Mouse (Mus musculus): ENCODE results near the gene Gm20521. TPM values are rescaled to one million over a fixed set of nuclear protein-coding genes. Genes with fewer than 3 reads are reported as not detected.
"Not testable (repeated sequence)": the region's sequence is repeated elsewhere in the genome, so short reads cannot be mapped to it uniquely, and the experiment has no call there.

Gm20521 gene
- total RNA-seq, 1 experiment from 2014 or later = 10.0 TPM

- DNase-seq = no peak
Measured at GRCm38 (mm10) chr14:54936831-54937160, 53.6 kb downstream of the Gm20521 start.

- DNase-seq = no peak
Measured at GRCm38 (mm10) chr14:54937361-54938182, 54.3 kb downstream of the Gm20521 start.

DNA sequence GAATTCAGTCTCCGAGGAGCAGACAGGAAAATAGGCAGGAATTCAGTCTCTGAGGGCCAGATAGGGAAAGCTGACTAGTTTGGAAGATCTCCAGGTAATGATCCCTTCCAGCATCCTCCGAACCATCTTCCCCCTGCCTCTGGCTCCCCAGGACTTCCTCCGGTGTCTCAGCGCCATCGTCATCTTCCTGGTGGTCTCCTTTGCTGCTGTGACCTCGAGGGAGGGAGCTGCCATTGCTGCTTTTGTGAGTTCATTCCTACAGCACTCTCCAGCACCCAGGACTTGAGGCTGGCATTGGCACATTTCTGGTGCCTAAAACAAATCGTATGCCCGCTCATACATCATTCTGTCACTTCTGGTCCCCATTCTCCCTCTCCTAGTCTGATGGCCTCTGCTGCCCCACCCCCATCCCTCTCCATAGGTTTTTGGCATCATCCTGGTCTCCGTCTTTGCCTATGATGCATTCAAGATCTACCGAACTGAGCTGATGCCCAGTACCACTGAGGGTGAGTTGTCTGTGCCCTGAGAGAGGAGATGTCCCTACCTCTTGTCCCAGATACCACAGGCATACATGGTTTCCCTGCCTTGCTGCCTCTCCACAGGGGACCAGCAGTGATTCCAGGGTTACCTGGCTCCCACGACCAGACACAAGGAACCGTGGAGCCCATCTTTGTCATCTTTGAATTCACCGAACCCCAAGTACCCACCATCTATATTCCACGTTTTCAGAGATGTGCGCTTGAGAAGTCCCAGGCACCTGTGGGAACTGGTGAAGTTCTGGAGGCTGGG lies 55.4 kb downstream of the Gm20521 start:
- no peak for DNase-seq

DNA sequence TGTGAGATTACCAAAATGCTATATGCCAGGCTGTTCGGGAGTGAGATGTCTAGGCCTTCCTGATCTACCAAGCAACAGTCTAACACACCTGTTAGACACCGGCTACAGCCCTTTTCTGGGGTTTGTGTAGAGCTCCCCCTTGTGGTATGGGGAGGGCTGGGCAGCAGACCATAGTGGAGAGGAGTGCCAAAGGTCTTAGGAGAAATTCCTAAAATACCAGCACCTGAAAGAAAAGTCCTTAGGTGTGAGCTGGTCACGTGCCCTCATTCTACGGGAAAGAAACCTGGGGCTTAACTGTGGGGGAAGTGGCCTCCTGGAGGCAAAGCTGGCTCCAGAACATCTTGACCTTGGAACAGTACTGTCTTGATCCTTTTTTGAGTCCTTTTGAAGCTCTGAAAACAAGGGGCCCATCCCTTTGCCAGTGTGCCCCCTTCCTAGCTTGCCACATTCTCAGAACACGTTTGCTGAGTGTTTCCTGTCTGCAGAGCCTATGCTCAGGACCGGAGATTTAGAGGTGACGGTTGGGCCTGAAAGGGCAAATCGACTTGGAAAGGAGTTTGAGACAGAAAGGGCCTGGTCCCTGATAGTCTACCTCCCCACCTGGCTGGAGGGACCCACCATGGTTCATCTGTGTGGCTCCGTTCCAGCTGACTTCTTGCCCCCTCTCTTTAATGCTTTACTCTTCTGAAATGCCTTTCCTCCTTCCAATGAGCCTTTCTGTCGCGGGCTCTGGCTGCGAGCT lies 56.4 kb downstream of the Gm20521 start:
- peak; percentile 57 for DNase-seq

GRCm38 (mm10) chr14:54940176-54940530 lies 56.9 kb downstream of the Gm20521 start:
- no peak for DNase-seq

DNA sequence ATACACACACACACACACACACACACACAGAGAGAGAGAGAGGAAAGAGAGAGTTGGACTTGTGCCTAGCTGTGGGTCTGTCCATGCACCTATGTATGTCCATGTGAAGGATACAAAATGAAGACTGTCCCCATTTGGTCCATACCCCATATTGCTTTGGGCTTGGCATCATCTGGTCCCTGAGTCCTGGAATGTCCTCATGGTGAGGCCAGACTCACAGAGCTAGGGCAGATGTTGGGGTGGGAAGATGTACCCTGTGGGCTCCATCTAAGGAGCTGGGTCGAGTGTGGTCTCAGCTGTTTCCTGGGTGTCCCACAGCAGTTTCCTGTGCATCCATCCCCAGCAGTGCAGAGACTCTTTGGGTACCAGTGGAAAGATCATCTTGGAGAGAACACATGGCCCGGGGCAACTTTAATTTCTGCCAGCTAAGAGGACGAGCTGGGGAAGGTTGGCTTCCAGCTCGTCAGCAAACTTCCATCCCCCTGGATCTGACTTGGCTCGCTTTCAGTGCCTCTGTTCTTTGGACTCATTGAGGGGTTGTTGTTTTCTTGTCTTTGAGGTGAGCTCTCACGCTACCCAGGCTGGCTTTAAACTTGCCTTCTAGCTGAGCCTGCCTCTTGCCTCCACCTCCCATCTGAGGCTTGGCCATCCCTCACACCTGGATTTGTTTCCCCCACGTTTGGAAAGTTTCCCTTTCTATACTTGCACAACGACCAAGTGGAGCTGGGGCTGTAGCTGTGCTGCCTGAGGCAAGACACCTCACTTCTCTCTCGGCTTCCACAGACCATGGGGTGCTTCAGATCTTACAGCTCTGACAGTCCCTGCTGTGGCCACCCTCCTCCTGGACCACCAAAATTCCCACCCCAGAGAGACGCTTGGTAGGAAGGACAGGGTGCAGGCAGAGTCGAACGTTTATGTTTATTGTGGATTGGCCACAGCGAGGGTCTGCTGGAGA lies 58.1 kb downstream of the Gm20521 start:
- DNase-seq = no peak

DNA sequence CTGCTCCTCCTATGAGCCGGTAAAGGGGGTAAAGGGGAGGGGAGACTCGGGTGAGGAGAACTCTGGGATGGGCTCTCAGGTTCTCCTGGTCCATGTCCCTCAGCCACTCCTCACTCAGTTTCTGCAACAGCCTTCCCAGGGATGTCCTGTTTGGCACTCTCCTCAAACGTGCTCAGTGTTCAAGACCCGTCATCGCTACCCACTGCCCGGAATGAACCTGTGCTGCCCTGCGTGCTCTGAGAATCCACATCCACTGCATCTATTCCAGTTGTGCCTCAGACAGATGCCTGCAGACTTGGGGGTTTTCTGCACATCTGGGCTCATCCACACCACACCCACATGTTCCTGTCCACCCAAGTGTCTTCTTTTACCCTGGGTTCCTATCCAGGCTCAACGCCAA lies 59.2 kb downstream of the Gm20521 start:
- no peak for DNase-seq

- no peak for DNase-seq
Measured at GRCm38 (mm10) chr14:54943971-54944370, 60.7 kb downstream of the Gm20521 start.

DNA sequence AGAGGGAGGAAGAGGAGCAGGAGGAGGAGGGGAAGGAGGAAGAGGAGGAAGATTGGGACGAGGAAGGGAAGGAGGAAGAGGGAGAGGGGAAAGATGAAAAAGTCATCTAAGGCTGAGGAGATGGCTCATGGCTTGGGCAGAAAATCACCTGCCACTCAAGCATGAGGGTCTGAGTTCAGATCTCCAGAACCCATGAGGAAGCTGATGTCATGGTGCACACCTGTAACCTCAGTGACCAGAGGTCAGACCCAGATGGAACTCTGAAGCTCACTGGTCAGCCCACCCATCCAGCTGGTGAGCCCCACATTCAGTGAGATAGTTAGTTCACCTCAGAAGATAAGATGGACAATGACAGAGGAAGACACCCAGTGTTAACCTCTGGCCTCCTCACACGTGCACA lies 61.7 kb downstream of the Gm20521 start:
- no peak for DNase-seq

DNA sequence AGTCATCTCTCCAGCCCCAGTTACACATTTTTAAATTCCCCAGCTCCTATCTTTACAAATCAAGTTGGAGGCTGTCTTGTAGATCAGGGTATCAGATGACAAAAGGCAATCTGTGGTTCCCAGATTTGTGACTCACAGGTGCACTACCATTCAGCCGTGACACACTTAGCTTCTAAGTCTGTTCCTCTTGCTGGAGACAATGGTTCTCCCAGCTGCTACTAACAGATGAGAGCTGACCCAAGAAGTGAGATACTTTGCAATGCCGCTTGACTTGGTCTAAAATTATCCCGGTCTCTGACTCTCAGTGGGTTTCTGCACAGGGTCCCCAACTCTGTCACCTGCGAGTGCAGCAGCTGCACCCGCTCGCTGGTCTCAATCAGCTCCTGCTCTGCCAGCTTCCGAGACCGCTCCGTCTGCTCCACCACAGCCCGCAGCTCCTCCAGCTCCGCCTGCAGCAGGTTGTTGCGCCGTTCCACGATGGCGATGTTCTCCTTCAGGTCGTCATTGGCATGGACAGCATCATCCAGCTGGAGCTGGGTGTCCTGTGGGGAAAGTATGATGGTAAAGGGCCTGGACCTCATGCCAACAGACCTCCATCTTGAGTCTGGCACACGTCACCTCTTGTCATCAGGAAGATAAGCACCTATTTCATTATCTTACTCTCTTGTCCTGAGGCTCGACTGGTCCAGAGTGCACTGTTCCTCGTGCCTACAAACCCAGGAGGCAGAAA lies 62.9 kb downstream of the Gm20521 start:
- DNase-seq = no peak

GRCm38 (mm10) chr14:54947008-54947407 lies 63.8 kb downstream of the Gm20521 start:
- not testable (repeated sequence) for DNase-seq

Other genes starting within 250 kb of the Gm20521 start
- gene Gm17606, start 242.5 kb upstream of the Gm20521 start, total RNA-seq (2021) = not detected in 2 replicates
- 1.4 and 1.6 TPM in 2 replicates for gene Cdh24, start 242.1 kb upstream of the Gm20521 start, total RNA-seq (2021)
- gene 1700123O20Rik, start 197.2 kb upstream of the Gm20521 start, total RNA-seq (2021) = 39.3 and 39.9 TPM in 2 replicates
- gene Acin1, start 196.5 kb upstream of the Gm20521 start, total RNA-seq (2021) = 233 and 235 TPM in 2 replicates
- gene Gm29776, start 184.6 kb upstream of the Gm20521 start, total RNA-seq (2021) = not detected in 2 replicates
- gene Cebpe, start 171.3 kb upstream of the Gm20521 start, total RNA-seq (2021) = not detected in 2 replicates
- 58.4 and 64.6 TPM in 2 replicates for gene Slc7a8, start 101.5 kb upstream of the Gm20521 start, total RNA-seq (2021)
- gene Rnf212b, start 69.3 kb upstream of the Gm20521 start, total RNA-seq (2021) = 1.2 TPM in 1 of 2 replicates, not detected in the other
- 14.8 and 19.0 TPM in 2 replicates for gene Homez, start 12.5 kb upstream of the Gm20521 start, total RNA-seq (2021)
- gene Ppp1r3e, start 5.9 kb upstream of the Gm20521 start, total RNA-seq (2021) = 19.3 and 23.8 TPM in 2 replicates
- 50.0 and 62.2 TPM in 2 replicates for gene Bcl2l2, start 64 bp upstream of the Gm20521 start, total RNA-seq (2021)
- gene Pabpn1, start 9.1 kb downstream of the Gm20521 start, total RNA-seq (2021) = 195 and 256 TPM in 2 replicates
- 32.9 and 41.6 TPM in 2 replicates for gene Slc22a17, start 29.7 kb downstream of the Gm20521 start, total RNA-seq (2021)
- 2.6 and 3.6 TPM in 2 replicates for gene Efs, start 42.7 kb downstream of the Gm20521 start, total RNA-seq (2021)
- gene Il25, start 49.3 kb downstream of the Gm20521 start, total RNA-seq (2021) = not detected in 2 replicates
- gene Cmtm5, start 52.8 kb downstream of the Gm20521 start, total RNA-seq (2021) = 0.49 and 1.2 TPM in 2 replicates
- gene Myh6, start 83.5 kb downstream of the Gm20521 start, total RNA-seq (2021) = not detected in 2 replicates
- not detected in 2 replicates for gene Gm17428, start 93.5 kb downstream of the Gm20521 start, total RNA-seq (2021)
- gene Myh7, start 111.2 kb downstream of the Gm20521 start, total RNA-seq (2021) = not detected in 2 replicates
- 38.3 and 39.8 TPM in 2 replicates for gene Ngdn, start 132.0 kb downstream of the Gm20521 start, total RNA-seq (2021)
- 9.1 and 9.9 TPM in 2 replicates for gene Zfhx2, start 208.9 kb downstream of the Gm20521 start, total RNA-seq (2021)
- 16.2 and 21.6 TPM in 2 replicates for gene Thtpa, start 211.3 kb downstream of the Gm20521 start, total RNA-seq (2021)
- 27.4 and 32.8 TPM in 2 replicates for gene Ap1g2, start 223.2 kb downstream of the Gm20521 start, total RNA-seq (2021)
- 3.8 and 6.6 TPM in 2 replicates for gene Jph4, start 233.5 kb downstream of the Gm20521 start, total RNA-seq (2021)